Comparison of ENCODE assay signal across 9 mouse cellular contexts in genomic region chr3:101369301-101369881, GRCm38 (mm10). TPM values are rescaled to one million over a fixed set of nuclear protein-coding genes. Genes with fewer than 3 reads are reported as not detected.
DNase-seq lines count a peak whose midpoint lies in the region; ATAC-seq lines count a peak whose summit lies in the region.
"Had no signal": no experiment of that assay in that cellular context is flagged by ENCODE, and none has a peak within 500 bp of the region (broad histone marks: within the 10 kb centered on the region; RNA-seq: fewer than 3 reads in every experiment).

No protein-coding gene starts in this region.

- H3K9me3 ChIP-seq in hindbrain, embryonic 15.5 days, result no peaks in the 10 kb centered on the region
- H3K9me3 ChIP-seq in hindbrain, embryonic 11.5 days (ENCODE audit: control insufficient read depth, low read length), result no peaks in the 10 kb centered on the region
- no peaks in the 10 kb centered on the region for H3K9me3 ChIP-seq in kidney, embryonic 16.5 days (ENCODE audit: low read length)
- H3K9me3 ChIP-seq in liver, embryonic 11.5 days (ENCODE audit: control insufficient read depth, low read length), result no peaks in the 10 kb centered on the region
- no peaks in the 10 kb centered on the region for H3K9me3 ChIP-seq in midbrain, embryonic 15.5 days

- H3K4me3 ChIP-seq in hindbrain, embryonic 15.5 days, result no peak overlapping the region
- no peak overlapping the region for H3K4me3 ChIP-seq in hindbrain, embryonic 11.5 days (ENCODE audit: low read depth, low read length)
- no peak overlapping the region for H3K4me3 ChIP-seq in kidney, embryonic 16.5 days (ENCODE audit: low read length)
- H3K4me3 ChIP-seq in liver, embryonic 11.5 days (ENCODE audit: low read depth, low read length), result no peak overlapping the region
- H3K4me3 ChIP-seq in midbrain, embryonic 15.5 days, result no peak overlapping the region

- no peaks in the 10 kb centered on the region for H3K36me3 ChIP-seq in hindbrain, embryonic 15.5 days
- no peaks in the 10 kb centered on the region for H3K36me3 ChIP-seq in hindbrain, embryonic 11.5 days (ENCODE audit: control insufficient read depth, insufficient read depth, low read length)
- H3K36me3 ChIP-seq in kidney, embryonic 16.5 days (ENCODE audit: insufficient read depth, low read length), result no peaks in the 10 kb centered on the region
- no peaks in the 10 kb centered on the region for H3K36me3 ChIP-seq in liver, embryonic 11.5 days (ENCODE audit: control insufficient read depth, insufficient read depth, low read length)
- no peaks in the 10 kb centered on the region for H3K36me3 ChIP-seq in midbrain, embryonic 15.5 days (replicated peaks)

- peaks cover 22% of the 10 kb centered on the region for H3K4me1 ChIP-seq in hindbrain, embryonic 15.5 days (replicated peaks)
- H3K4me1 ChIP-seq in hindbrain, embryonic 11.5 days (replicated peaks; ENCODE audit: control insufficient read depth, insufficient read depth, low read length), result no peaks in the 10 kb centered on the region
- peaks cover 13% of the 10 kb centered on the region for H3K4me1 ChIP-seq in kidney, embryonic 16.5 days (ENCODE audit: insufficient read depth, low read length)
- peaks cover 33% of the 10 kb centered on the region for H3K4me1 ChIP-seq in liver, embryonic 11.5 days (replicated peaks; ENCODE audit: control insufficient read depth, insufficient read depth, low read length)
- H3K4me1 ChIP-seq in midbrain, embryonic 15.5 days, result peaks cover 15% of the 10 kb centered on the region

- no peak for DNase-seq in hindbrain, embryonic 11.5 days (ENCODE audit: low spot score)
- peak; percentile 81 to 88 for DNase-seq in cerebellum, postnatal 14 days
- DNase-seq in liver, embryonic 11.5 days (ENCODE audit: low spot score), result no peak
- DNase-seq: midbrain, embryonic 14.5 days; thymus, adult 18-20 months had no signal

- H3K9ac ChIP-seq in hindbrain, embryonic 15.5 days, result no peak overlapping the region
- no peak overlapping the region for H3K9ac ChIP-seq in hindbrain, embryonic 11.5 days (ENCODE audit: low read depth, low read length)
- H3K9ac ChIP-seq in kidney, embryonic 16.5 days (replicated peaks; ENCODE audit: low read length), result no peak overlapping the region
- no peak overlapping the region for H3K9ac ChIP-seq in liver, embryonic 11.5 days (ENCODE audit: low read depth, low read length)
- no peak overlapping the region for H3K9ac ChIP-seq in midbrain, embryonic 15.5 days

- H3K4me2 ChIP-seq in hindbrain, embryonic 15.5 days, result peak overlapping the region; percentile 15; the same call in 1 of the 2 replicates
- H3K4me2 ChIP-seq in hindbrain, embryonic 11.5 days (replicated peaks; ENCODE audit: low read depth, low read length), result no peak overlapping the region
- 0 out of 2 replicates have a peak overlapping the region, but pooled peaks have one; percentile 8 for H3K4me2 ChIP-seq in kidney, embryonic 16.5 days (replicated peaks; ENCODE audit: low read depth, low read length)
- H3K4me2 ChIP-seq in liver, embryonic 11.5 days, result no peak overlapping the region
- H3K4me2 ChIP-seq in midbrain, embryonic 15.5 days, result no peak overlapping the region

- ATAC-seq in hindbrain, embryonic 15.5 days (ENCODE audit: low FRiP score, low read depth), result no peak
- ATAC-seq in hindbrain, embryonic 11.5 days (ENCODE audit: low FRiP score), result no peak
- peak; percentile 47 for ATAC-seq in cerebellum, adult (ENCODE audit: insufficient number of reproducible peaks, low FRiP score, low TSS enrichment)
- peak; percentile 69 for ATAC-seq in kidney, embryonic 16.5 days (ENCODE audit: low FRiP score, low TSS enrichment)
- ATAC-seq in liver, embryonic 11.5 days (replicated peaks; ENCODE audit: low FRiP score), result no peak
- ATAC-seq in midbrain, embryonic 15.5 days (replicated peaks), result no peak

- 29% methylated on average over 10 of the region's 10 CpGs for WGBS in hindbrain, embryonic 15.5 days
- 59% methylated on average over 10 of the region's 10 CpGs for WGBS in hindbrain, embryonic 11.5 days
- WGBS in kidney, embryonic 16.5 days, result 24% methylated on average over 10 of the region's 10 CpGs
- WGBS in liver, embryonic 11.5 days, result 72% methylated on average over 10 of the region's 10 CpGs
- WGBS in midbrain, embryonic 15.5 days, result 38% methylated on average over 10 of the region's 10 CpGs

- no peak overlapping the region for H3K27ac ChIP-seq in hindbrain, embryonic 15.5 days (replicated peaks)
- H3K27ac ChIP-seq in hindbrain, embryonic 11.5 days (ENCODE audit: low read depth, low read length), result no peak overlapping the region
- peak overlapping the region; percentile 48; the same call in 1 of the 2 replicates for H3K27ac ChIP-seq in kidney, embryonic 16.5 days (ENCODE audit: low read length)
- H3K27ac ChIP-seq in liver, embryonic 11.5 days (ENCODE audit: low read depth, low read length), result no peak overlapping the region
- H3K27ac ChIP-seq in midbrain, embryonic 15.5 days, result no peak overlapping the region

- H3K27me3 ChIP-seq in hindbrain, embryonic 15.5 days, result no peaks in the 10 kb centered on the region
- H3K27me3 ChIP-seq in hindbrain, embryonic 11.5 days (ENCODE audit: control insufficient read depth, insufficient read depth, low read length), result no peaks in the 10 kb centered on the region
- no peaks in the 10 kb centered on the region for H3K27me3 ChIP-seq in kidney, embryonic 16.5 days (ENCODE audit: insufficient read depth, low read length)
- no peaks in the 10 kb centered on the region for H3K27me3 ChIP-seq in liver, embryonic 11.5 days (replicated peaks; ENCODE audit: control insufficient read depth, insufficient read depth, low read length)
- no peaks in the 10 kb centered on the region for H3K27me3 ChIP-seq in midbrain, embryonic 15.5 days (replicated peaks)

RNA-seq across cellular contexts. Expression of gene Igsf3, which starts 7.5 kb away (rescaled TPM):
- 80.2 and 90.6 TPM in 2 replicates for polyA plus RNA-seq in hindbrain, embryonic 15.5 days (2015; fragmentation: Nextera tagmentation; extraction: Ambion mirVana)
- polyA plus RNA-seq in hindbrain, embryonic 11.5 days (2014; fragmentation: Nextera tagmentation; extraction: Ambion mirVana), result 23.8 and 27.6 TPM in 2 replicates
- 24.8 and 26.1 TPM in 2 replicates for polyA plus RNA-seq in kidney, embryonic 16.5 days (2015; fragmentation: Nextera tagmentation; extraction: Ambion mirVana)
- polyA plus RNA-seq in liver, embryonic 11.5 days (2014; fragmentation: Nextera tagmentation; extraction: Ambion mirVana), result 16.6 and 17.3 TPM in 2 replicates
- polyA plus RNA-seq in midbrain, embryonic 15.5 days (2015; fragmentation: Nextera tagmentation; extraction: Ambion mirVana), result 99.0 and 104 TPM in 2 replicates

Comparison
In these comparisons a context has a peak if more than half of its experiments do, and no peak if none do; other contexts are left out.
1. H3K4me2 ChIP-seq: peak in hindbrain, embryonic 15.5 days (single experiment) and kidney, embryonic 16.5 days (single experiment); none in hindbrain, embryonic 11.5 days (single experiment), liver, embryonic 11.5 days (single experiment) and midbrain, embryonic 15.5 days (single experiment).
2. ATAC-seq: peak in cerebellum, adult (single experiment) and kidney, embryonic 16.5 days (single experiment); none in hindbrain, embryonic 15.5 days (single experiment), hindbrain, embryonic 11.5 days (single experiment), liver, embryonic 11.5 days (single experiment) and midbrain, embryonic 15.5 days (single experiment).
3. DNase-seq: peak in cerebellum, postnatal 14 days (2 of 2); none in hindbrain, embryonic 11.5 days (single experiment) and liver, embryonic 11.5 days (single experiment).